Mouse (Mus musculus): Measurements from ENCODE around the gene Usp12.
A peak's percentile ranks its signal among the peaks of the same experiment; 100 is the strongest.
"Not testable (repeated sequence)": the region's sequence is repeated elsewhere in the genome, so short reads cannot be mapped to it uniquely, and the experiment has no call there.

The Usp12 gene

GRCm38 (mm10) chr5:146749857-146750256 is 44.9 kb downstream of the Usp12 start:
- DNase-seq (ENCODE audit: low read depth, low spot score): no peak

GRCm38 (mm10) chr5:146736970-146737495 is 57.8 kb downstream of the Usp12 start:
- no peak for DNase-seq (ENCODE audit: low read depth, low spot score)

GRCm38 (mm10) chr5:146736348-146736747 is 58.5 kb downstream of the Usp12 start:
- DNase-seq (ENCODE audit: low read depth, low spot score): no peak

- not testable (repeated sequence) for DNase-seq (ENCODE audit: low read depth, low spot score)
Measured at GRCm38 (mm10) chr5:146735054-146735453, 59.8 kb downstream of the Usp12 start.

- peak; percentile 62 for DNase-seq (ENCODE audit: low read depth, low spot score)
Measured at GRCm38 (mm10) chr5:146733888-146734640, 60.7 kb downstream of the Usp12 start.

DNA sequence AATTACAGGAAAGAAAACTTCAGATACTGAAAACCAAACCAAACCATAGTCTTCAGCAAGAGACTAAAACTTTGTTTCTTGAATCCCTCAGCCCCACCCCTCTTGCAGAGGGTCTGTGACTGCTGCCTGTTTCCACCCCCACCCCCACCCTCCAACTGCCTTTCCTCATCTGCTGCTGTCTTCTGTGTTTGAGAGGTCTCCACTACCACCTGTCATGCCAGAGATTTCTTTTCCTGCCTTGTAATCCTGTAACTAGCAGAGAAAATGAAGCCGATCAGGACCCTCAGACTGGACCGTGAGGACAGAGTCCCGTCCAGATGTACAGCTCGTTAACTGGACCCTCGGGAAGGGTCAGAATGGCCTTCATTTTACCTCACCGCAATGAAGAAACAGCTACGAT is 61.4 kb downstream of the Usp12 start:
- no peak for DNase-seq (ENCODE audit: low read depth, low spot score)

DNA sequence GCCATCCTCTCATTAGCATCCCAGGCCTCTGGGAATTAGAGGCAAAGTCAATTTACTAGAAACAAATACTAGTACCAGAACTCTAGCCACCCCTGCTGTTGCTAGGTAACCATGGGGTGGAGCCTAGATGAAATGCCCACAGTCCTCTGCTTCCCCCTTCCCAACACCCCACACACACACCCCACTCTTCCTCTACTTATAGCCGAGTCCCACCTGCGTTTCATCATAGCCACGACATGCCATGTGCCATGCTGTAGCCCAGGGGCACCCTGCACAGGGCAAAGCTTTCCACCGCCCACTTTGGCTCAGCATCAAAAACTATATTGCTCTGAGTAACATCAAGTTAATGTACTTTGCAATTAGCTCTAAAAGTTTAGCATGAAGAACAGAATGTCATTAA is 67.8 kb downstream of the Usp12 start:
- DNase-seq (ENCODE audit: low read depth, low spot score): no peak

- DNase-seq (ENCODE audit: low read depth, low spot score): peak; percentile 49
Measured at GRCm38 (mm10) chr5:146724956-146725355, 69.8 kb downstream of the Usp12 start.

DNA sequence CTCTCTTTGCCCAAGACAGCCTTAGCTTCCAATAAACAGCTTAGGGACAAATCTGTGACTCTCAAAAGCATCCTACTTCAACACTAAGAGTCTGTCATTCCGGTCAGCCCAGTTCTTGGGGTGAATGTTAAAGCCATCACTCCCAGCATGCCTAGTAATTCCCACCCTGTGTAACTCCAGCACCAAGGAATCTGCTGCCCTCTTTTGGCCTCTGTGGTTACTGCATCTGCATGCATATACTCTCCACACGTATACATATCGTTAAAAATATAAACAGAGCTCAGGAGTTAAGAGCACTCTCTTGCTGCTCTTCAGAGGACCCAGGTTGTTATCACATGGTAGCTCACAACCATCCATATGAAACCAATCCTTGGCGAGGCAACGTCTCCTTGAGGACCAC is 71.4 kb downstream of the Usp12 start:
- no peak for DNase-seq (ENCODE audit: low read depth, low spot score)

- DNase-seq (ENCODE audit: low read depth, low spot score): peak; percentile 94
Measured at GRCm38 (mm10) chr5:146722226-146722625, 72.6 kb downstream of the Usp12 start.

DNA sequence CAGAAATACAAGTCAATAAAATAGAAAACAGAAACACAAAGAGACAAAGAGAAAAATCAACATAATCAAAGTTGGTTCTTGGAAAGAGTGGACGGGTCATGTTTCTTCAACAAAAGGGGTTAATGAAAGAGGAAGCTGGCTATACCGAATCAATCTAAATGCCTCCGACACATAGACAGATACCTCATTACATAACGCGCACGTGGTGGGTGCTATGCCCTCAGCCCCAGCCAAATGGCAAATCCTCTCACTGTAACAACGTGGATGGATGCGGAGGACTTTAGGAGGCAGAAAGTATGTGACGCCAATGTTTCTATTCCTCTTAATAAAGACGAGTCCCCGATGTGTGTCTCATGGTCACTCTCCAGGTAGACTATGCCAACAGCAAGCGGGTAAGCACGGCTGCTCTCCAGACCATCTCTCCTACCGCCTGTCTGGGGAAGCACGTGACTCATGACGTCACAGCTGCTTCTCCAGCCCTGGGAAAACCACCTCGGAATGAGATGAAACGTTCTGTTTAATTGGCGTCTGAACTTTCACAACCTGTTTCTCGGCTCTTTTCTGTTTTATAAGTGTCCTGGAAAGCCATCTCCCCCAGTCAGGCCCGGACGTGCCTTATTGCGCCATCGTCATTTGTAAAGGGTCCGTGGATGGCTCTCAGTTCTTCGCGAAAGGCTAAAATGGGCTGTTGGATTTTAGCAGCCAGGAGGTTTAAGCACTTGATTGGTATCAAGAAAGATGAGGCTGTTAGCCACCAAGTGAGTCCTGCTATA is 75.0 kb downstream of the Usp12 start:
- DNase-seq (ENCODE audit: low read depth, low spot score): peak; percentile 23

DNA sequence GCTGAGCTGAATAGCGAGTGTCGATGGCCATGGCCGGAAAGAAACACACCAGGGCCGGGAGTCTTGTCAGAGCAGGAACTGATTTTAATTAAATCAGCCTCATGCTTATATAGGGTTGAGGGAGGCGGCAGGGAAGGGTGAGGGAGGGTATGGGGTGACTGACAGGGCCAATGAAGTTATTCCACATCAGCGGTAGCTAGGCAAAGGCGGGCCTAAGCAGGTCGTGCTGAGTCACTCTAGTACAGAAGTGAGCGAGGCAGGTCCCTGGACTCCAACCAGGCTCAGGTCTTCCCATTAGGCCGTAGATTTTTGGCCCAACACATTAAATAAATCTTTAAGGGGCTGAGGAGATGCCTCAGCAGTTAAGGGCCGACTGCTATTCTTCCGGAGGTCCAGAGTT is 81.0 kb downstream of the Usp12 start:
- no peak for DNase-seq (ENCODE audit: low read depth, low spot score)

GRCm38 (mm10) chr5:146713088-146713487 is 81.7 kb downstream of the Usp12 start:
- no peak for DNase-seq (ENCODE audit: low read depth, low spot score)

DNA sequence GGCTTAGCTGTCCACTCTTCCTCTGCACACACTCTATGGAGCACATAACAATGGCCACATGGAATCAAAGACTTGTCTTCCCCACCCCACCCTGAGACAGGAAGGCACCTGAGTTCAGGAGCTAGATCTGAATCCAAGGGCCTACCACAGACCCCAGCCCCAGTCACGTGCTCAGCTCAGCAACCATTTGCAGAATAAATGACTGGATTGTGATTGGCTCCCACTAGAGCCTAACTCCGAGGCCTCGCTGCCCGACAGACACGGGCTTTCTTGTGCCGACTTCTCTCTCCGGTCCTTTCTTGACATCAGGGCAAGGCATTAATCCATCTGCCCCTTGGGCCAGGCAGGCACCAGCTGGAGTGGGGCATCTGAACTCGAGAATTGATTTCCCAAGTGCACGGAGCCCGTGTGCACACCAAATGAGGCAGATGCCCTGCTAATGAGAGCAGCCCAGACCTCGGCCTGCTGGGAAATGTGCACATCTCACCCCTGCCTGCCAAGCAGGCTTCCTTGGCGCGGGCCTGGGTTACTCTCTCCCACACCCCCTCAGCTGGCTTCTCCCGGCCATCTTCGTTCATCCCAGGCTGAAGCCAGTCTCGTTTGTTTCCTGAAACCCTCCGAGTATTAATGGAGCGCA is 82.4 kb downstream of the Usp12 start:
- DNase-seq (ENCODE audit: low read depth, low spot score): peak; percentile 12

DNA sequence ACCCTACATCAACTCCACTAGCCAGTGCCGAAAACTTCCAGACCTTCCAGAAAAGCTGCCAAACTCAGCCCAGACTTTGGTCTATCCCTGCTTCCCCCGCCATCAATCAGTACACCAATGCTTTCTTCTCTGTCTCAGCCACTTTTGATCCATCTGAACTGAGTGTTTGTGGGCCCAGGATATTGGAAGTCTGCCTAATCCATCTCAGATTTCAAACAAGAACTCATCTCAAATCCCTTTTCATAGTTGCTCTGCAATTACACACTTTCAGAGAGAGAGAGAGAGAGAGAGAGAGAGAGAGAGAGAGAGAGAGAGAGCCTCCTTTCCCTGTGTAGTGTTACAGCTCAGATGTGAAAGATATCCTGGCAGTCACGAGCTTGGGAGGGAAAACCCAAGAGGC is 85.4 kb downstream of the Usp12 start:
- DNase-seq (ENCODE audit: low read depth, low spot score): no peak

GRCm38 (mm10) chr5:146705815-146706408 is 88.9 kb downstream of the Usp12 start:
- peak; percentile 89 for DNase-seq (ENCODE audit: low read depth, low spot score)

DNA sequence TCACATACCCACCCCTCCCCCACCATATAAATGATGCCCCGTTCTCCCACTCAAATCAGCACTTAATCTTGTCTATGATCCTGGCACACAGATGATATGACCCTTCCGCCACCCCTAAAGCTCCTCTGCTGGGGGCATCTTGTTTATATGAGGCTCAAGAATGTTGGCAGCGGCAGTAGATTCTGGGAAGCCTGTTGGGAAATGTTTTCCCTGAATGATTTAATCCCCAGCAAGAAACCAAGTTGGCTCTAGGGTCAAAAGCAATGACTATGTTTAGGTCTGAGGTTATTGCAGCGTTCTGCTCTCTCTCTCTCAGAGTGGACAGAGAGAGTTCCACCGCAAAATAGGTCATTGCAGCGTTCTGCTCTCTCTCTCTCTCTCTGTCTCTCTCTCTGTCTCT is 89.4 kb downstream of the Usp12 start:
- no peak for DNase-seq (ENCODE audit: low read depth, low spot score)

DNA sequence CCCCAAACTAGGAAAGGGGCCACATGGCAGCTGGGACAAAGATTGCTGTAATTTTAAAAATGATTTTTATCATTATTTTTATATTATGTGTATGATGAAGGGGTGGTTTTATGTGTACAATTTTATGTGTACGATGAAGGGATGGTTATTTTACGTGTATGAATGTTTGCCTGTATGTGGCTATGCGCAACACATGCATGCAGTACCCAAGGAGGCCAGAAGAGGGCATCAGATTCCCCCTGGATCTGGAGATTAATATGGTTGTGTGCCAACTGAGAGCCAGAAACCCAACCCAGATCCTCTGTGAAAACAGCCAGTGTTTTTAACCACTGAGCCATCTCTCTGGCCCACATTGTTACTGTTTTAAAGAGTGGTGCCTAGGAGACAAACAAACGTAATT is 90.6 kb downstream of the Usp12 start:
- DNase-seq (ENCODE audit: low read depth, low spot score): no peak

DNA sequence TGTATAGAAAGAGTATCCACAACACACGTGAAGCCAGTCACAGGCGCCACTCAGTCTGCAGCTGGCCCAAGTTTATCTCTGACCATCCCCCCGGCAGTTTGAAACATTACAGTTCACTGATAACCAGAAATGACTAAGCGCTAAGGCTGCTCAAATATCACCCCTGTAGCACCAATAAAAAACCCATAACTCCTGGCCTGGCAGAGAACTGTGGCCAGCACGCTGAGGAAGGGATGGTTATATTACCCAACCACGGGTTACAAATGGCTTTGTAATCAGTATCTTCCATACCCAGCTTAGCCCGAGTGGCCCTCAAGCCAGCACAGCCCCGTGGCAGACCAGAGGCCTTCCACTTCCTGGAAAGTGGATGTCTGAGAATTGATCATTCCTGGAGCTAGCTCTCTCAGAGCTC is 91.1 kb downstream of the Usp12 start:
- DNase-seq (ENCODE audit: low read depth, low spot score): no peak

GRCm38 (mm10) chr5:146700099-146700498 is 94.7 kb downstream of the Usp12 start:
- no peak for DNase-seq (ENCODE audit: low read depth, low spot score)

DNA sequence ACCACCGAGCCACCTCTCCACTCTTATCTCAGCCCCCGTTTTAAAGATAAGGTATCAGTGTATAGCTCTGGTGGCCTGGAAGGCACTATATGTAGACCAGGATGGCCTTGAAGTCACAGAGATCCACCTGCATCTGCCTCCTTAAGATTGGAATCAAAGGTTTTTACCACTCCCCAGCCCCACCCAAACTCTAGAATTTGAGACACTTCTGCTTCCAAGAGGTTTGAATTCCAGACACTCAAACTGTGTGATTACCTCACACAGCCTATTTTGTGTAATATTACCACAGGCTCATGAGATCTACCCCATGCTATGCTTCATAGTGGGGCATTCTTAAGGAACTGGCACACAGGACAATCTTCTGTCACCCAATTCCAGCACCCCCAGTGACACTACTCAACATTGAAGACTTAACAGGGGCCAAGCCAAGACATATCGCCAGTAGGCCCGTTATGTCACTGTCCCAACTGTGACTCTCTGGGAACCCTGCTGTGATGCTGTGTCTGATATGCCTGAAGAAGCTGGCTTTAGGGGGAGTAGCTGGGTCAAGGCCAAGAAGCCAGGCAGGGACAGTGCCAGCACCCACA is 95.3 kb downstream of the Usp12 start:
- DNase-seq (ENCODE audit: low read depth, low spot score): no peak

GRCm38 (mm10) chr5:146695543-146695942 is 99.3 kb downstream of the Usp12 start:
- DNase-seq (ENCODE audit: low read depth, low spot score): no peak
